Mouse (Mus musculus): ENCODE data around the gene Snrpa.

The Snrpa gene

GRCm38 (mm10) chr7:27198779-27199178, 2.7 kb upstream of the Snrpa start:
- no peak for DNase-seq (ENCODE audit: low spot score)

GRCm38 (mm10) chr7:27198355-27198754, 2.3 kb upstream of the Snrpa start:
- DNase-seq (ENCODE audit: low spot score), result no peak

- no peak for DNase-seq (ENCODE audit: low spot score)
These were observed 1.6 kb upstream of the Snrpa start for GRCm38 (mm10) chr7:27197634-27198033.

- no peak for DNase-seq (ENCODE audit: low spot score)
These were observed 1.1 kb upstream of the Snrpa start for GRCm38 (mm10) chr7:27197136-27197535.

- no peak for DNase-seq (ENCODE audit: low spot score)
These were observed 2.3 kb downstream of the Snrpa start for GRCm38 (mm10) chr7:27193731-27194130.

- DNase-seq (ENCODE audit: low spot score), result no peak
These were observed 3.6 kb downstream of the Snrpa start for GRCm38 (mm10) chr7:27192434-27192833.

- no peak for DNase-seq (ENCODE audit: low spot score)
These were observed 6.7 kb downstream of the Snrpa start for GRCm38 (mm10) chr7:27189271-27189931.

GRCm38 (mm10) chr7:27185986-27186385, 10.1 kb downstream of the Snrpa start:
- no peak for DNase-seq (ENCODE audit: low spot score)

- peak; percentile 43 for DNase-seq (ENCODE audit: low spot score)
These were observed 11.1 kb downstream of the Snrpa start for GRCm38 (mm10) chr7:27184964-27185363.

- no peak for DNase-seq (ENCODE audit: low spot score)
These were observed 13.6 kb downstream of the Snrpa start for GRCm38 (mm10) chr7:27182498-27182897.

GRCm38 (mm10) chr7:27180837-27181695, 15.0 kb downstream of the Snrpa start, which contains the start of the genes Gm21983 and Mia:
Gene Gm21983 (minus strand): TSS chr7:27181086.
Gene Mia (minus strand): TSS chr7:27181157.
- DNase-seq (ENCODE audit: low spot score), result no peak

- no peak for DNase-seq (ENCODE audit: low spot score)
These were observed 16.0 kb downstream of the Snrpa start for GRCm38 (mm10) chr7:27180036-27180435.

- no peak for DNase-seq (ENCODE audit: low spot score)
These were observed 16.7 kb downstream of the Snrpa start for GRCm38 (mm10) chr7:27179217-27179918.

GRCm38 (mm10) chr7:27178324-27179216, 17.5 kb downstream of the Snrpa start, which contains the start of gene Rab4b:
Gene Rab4b (minus strand): TSS chr7:27178896.
- DNase-seq (ENCODE audit: low spot score), result peak; percentile 99

- DNase-seq (ENCODE audit: low spot score), result peak; percentile 23
These were observed 18.1 kb downstream of the Snrpa start for GRCm38 (mm10) chr7:27177942-27178323.

GRCm38 (mm10) chr7:27174896-27175295, 21.2 kb downstream of the Snrpa start:
- DNase-seq (ENCODE audit: low spot score), result no peak

GRCm38 (mm10) chr7:27174496-27174895, 21.6 kb downstream of the Snrpa start:
- no peak for DNase-seq (ENCODE audit: low spot score)

GRCm38 (mm10) chr7:27170981-27171380, 25.1 kb downstream of the Snrpa start:
- no peak for DNase-seq (ENCODE audit: low spot score)

- no peak for DNase-seq (ENCODE audit: low spot score)
These were observed 27.7 kb downstream of the Snrpa start for GRCm38 (mm10) chr7:27168371-27168770.

- no peak for DNase-seq (ENCODE audit: low spot score)
These were observed 28.5 kb downstream of the Snrpa start for GRCm38 (mm10) chr7:27167475-27168094.
